Mouse (Mus musculus) layer of hippocampus, adult 8-10 months (tissue): ENCODE data around the gene Klf11. TPM values are rescaled to one million over a fixed set of nuclear protein-coding genes. Genes with fewer than 3 reads are reported as not detected.
"Not testable (repeated sequence)": the region's sequence is repeated elsewhere in the genome, so short reads cannot be mapped to it uniquely, and the experiment has no call there.

Experiments used
- DNase-seq, 2 experiments: peaks; one replicate each; pipeline ENCODE4 v3.0.0; 2022; ENCODE audit warnings: low spot score in 2 of 2
- total RNA-seq, 4 experiments: library from RNA; stranded (reverse); gene quantifications; 2 replicates each; pipeline ENCODE4 v1.2.4; 2022

Gene Klf11
- total RNA-seq, result 1 to 10 TPM; 4.5 to 5.6 (median 5.2) TPM

GRCm38 (mm10) chr12:24651063-24651557, at the start of gene Klf11:
Klf11 (plus strand) TSS chr12:24651274.
- DNase-seq, result peak; percentile 92 to 96

- DNase-seq, result peak in 1 of 2 experiments; percentile 69
These were observed 47.8 kb upstream of the Klf11 start for GRCm38 (mm10) chr12:24603266-24603665.

- DNase-seq, result no peak
These were observed 44.9 kb upstream of the Klf11 start for GRCm38 (mm10) chr12:24606166-24606565.

- DNase-seq, result no peak
These were observed 38.5 kb upstream of the Klf11 start for GRCm38 (mm10) chr12:24612591-24612990.

- no peak for DNase-seq
These were observed 36.5 kb upstream of the Klf11 start for GRCm38 (mm10) chr12:24614452-24615075.

- no peak for DNase-seq
These were observed 35.9 kb upstream of the Klf11 start for GRCm38 (mm10) chr12:24615140-24615539.

GRCm38 (mm10) chr12:24619436-24619835, 31.6 kb upstream of the Klf11 start:
- no peak for DNase-seq

- DNase-seq, result no peak
These were observed 27.4 kb upstream of the Klf11 start for GRCm38 (mm10) chr12:24623486-24624251.

GRCm38 (mm10) chr12:24626401-24626800, 24.7 kb upstream of the Klf11 start:
- no peak for DNase-seq

- no peak for DNase-seq
These were observed 23.9 kb upstream of the Klf11 start for GRCm38 (mm10) chr12:24627215-24627614.

- DNase-seq, result no peak
These were observed 20.9 kb upstream of the Klf11 start for GRCm38 (mm10) chr12:24630220-24630619.

GRCm38 (mm10) chr12:24632404-24632803, 18.7 kb upstream of the Klf11 start:
- DNase-seq, result no peak

- no peak for DNase-seq
These were observed 17.3 kb upstream of the Klf11 start for GRCm38 (mm10) chr12:24633753-24634191.

GRCm38 (mm10) chr12:24634212-24634611, 16.9 kb upstream of the Klf11 start:
- no peak for DNase-seq

GRCm38 (mm10) chr12:24634648-24635047, 16.4 kb upstream of the Klf11 start:
- DNase-seq, result no peak

GRCm38 (mm10) chr12:24638787-24639186, 12.3 kb upstream of the Klf11 start:
- DNase-seq, result not testable (repeated sequence)

GRCm38 (mm10) chr12:24642370-24642802, 8.7 kb upstream of the Klf11 start:
- DNase-seq, result peak; percentile 46 to 66

- no peak for DNase-seq
These were observed 6.9 kb upstream of the Klf11 start for GRCm38 (mm10) chr12:24644125-24644571.

- DNase-seq, result no peak
These were observed 5.2 kb upstream of the Klf11 start for GRCm38 (mm10) chr12:24645901-24646300.

GRCm38 (mm10) chr12:24648094-24648493, 3.0 kb upstream of the Klf11 start:
- no peak for DNase-seq

GRCm38 (mm10) chr12:24650415-24651062, 535 bp upstream of the Klf11 start:
- DNase-seq, result no peak
